Mouse (Mus musculus): ENCODE measurements around the gene Klk1b4. TPM values are rescaled to one million over a fixed set of nuclear protein-coding genes. Genes with fewer than 3 reads are reported as not detected.

Gene Klk1b4
- total and polyA plus RNA-seq, 2 experiments from 2014 or later = not detected

DNA sequence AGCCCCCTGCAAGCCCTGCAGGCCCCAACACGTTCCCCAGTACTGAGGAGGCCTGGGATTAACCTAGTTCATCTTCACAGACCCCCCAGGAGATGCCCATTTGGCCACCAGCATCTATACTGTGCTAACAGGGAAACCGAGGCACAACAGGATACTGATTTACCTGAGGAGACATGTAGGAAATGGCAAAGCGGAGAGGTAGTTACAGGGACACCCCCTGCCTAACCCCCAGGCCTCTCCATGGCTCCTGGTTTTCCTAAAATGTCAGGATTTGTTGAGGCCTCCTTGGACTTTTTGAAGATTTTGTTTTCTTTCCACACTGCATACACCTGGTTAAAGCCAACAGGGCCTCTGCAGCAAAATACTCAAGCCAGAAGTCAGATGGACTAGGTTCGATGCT is 50.0 kb downstream of the Klk1b4 start, which contains the start of gene Acp4:
Gene Acp4 (minus strand): TSS at position 101 of the 400 bp plus-strand sequence.
- H3K4me2 ChIP-seq (ENCODE audit: low read depth, low read length) = no peak within 1 kb of the TSS
- TF ChIP-seq CTCF (IDR thresholded peaks at IDR 0.05; ENCODE audit: low read depth) (no peak), EP300 (IDR thresholded peaks at IDR 0.05; ENCODE audit: low read depth) (no peak)
- H3K27me3 ChIP-seq (ENCODE audit: control insufficient read depth, insufficient read depth, low read length) = peaks cover 5% of the 10 kb centered on the region; the same call in 1 of the 2 replicates
- DNase-seq (ENCODE audit: low spot score) (no peak), ATAC-seq (ENCODE audit: insufficient read depth, low read depth) (no peak)
- peaks cover 15% of the 10 kb centered on the region; the same call in 1 of the 2 replicates for H3K36me3 ChIP-seq (replicated peaks; ENCODE audit: control insufficient read depth, insufficient read depth, low read length)
- no peak within 1 kb of the TSS for H3K9ac ChIP-seq (replicated peaks; ENCODE audit: low read depth, low read length)
- H3K4me1 ChIP-seq (ENCODE audit: control insufficient read depth, insufficient read depth) = no peaks in the 10 kb centered on the region
- no peak within 1 kb of the TSS for H3K4me3 ChIP-seq (ENCODE audit: low read depth, low read length)
- WGBS = 77% methylated on average over 4 of the region's 4 CpGs
- H3K9me3 ChIP-seq (replicated peaks; ENCODE audit: control insufficient read depth, low read length) = no peaks in the 10 kb centered on the region
- H3K27ac ChIP-seq (ENCODE audit: low read depth) = no peak within 1 kb of the TSS

DNA sequence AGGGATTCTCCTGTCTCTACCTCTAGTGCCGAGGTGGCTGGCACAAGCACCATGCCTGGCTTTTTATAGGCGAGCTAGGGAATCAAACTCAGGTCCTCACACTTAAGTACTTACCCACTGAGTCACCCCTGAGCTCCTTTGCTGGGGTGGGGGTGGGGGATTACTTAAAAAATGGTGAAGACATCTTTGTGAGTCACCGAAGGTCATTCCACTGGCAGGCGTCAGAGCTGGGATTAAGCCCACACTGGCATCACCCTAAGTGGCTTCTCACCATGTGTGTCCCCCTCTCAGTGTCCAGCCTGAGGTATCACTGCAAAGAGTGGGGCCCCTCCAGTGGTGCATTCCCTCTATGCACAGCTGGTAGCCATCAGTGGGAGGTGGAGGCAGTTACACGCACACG is 53.2 kb downstream of the Klk1b4 start:
- no peaks in the 10 kb centered on the region for H3K4me1 ChIP-seq (ENCODE audit: control insufficient read depth, insufficient read depth)
- no peaks in the 10 kb centered on the region for H3K36me3 ChIP-seq (replicated peaks; ENCODE audit: control insufficient read depth, insufficient read depth, low read length)
- no peak overlapping the region for H3K4me3 ChIP-seq (ENCODE audit: low read depth, low read length)
- no peak for ATAC-seq (ENCODE audit: insufficient read depth, low read depth)
- no peak overlapping the region for H3K27ac ChIP-seq (ENCODE audit: low read depth)
- H3K27me3 ChIP-seq (ENCODE audit: control insufficient read depth, insufficient read depth, low read length) = peaks cover 18% of the 10 kb centered on the region
- TF ChIP-seq CTCF (IDR thresholded peaks at IDR 0.05; ENCODE audit: low read depth) (no peak), EP300 (IDR thresholded peaks at IDR 0.05; ENCODE audit: low read depth) (no peak)
- no peak for DNase-seq (ENCODE audit: low spot score)
- WGBS = 68% methylated on average over 6 of the region's 6 CpGs
- no peak overlapping the region for H3K4me2 ChIP-seq (ENCODE audit: low read depth, low read length)
- H3K9me3 ChIP-seq (replicated peaks; ENCODE audit: control insufficient read depth, low read length) = no peaks in the 10 kb centered on the region
- H3K9ac ChIP-seq (replicated peaks; ENCODE audit: low read depth, low read length) = no peak overlapping the region

DNA sequence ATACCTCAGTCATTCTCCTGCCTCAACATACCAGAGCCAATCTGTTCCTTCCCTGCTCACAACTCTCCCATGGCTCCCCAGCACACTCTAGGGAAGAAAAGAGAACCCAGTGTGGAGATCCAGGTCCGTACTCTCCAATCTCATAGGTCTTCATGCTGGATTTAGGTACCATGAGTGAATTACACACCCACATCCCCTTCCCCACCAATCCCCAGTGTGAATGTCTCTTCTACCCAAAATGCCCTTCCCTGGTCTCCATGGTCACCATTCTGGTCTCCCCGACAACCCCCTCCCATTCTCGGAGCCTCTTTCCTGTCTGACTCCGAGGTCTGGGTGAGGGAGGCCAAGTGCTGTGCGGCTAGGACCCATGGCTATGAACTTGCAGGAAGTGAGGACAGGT is 53.9 kb downstream of the Klk1b4 start, which contains the start of gene Gm15517:
Gene Gm15517 (plus strand): TSS at position 301 of the 400 bp plus-strand sequence.
- H3K9me3 ChIP-seq (replicated peaks; ENCODE audit: control insufficient read depth, low read length) = no peaks in the 10 kb centered on the region
- 46% methylated on average over 5 of the region's 5 CpGs for WGBS
- H3K4me1 ChIP-seq (ENCODE audit: control insufficient read depth, insufficient read depth) = no peaks in the 10 kb centered on the region
- H3K4me2 ChIP-seq (ENCODE audit: low read depth, low read length) = no peak within 1 kb of the TSS
- no peak within 1 kb of the TSS for H3K27ac ChIP-seq (ENCODE audit: low read depth)
- H3K36me3 ChIP-seq (replicated peaks; ENCODE audit: control insufficient read depth, insufficient read depth, low read length) = no peaks in the 10 kb centered on the region
- no peak for DNase-seq (ENCODE audit: low spot score)
- TF ChIP-seq CTCF (IDR thresholded peaks at IDR 0.05; ENCODE audit: low read depth) (no peak), EP300 (IDR thresholded peaks at IDR 0.05; ENCODE audit: low read depth) (no peak)
- no peak for ATAC-seq (ENCODE audit: insufficient read depth, low read depth)
- H3K4me3 ChIP-seq (ENCODE audit: low read depth, low read length) = no peak within 1 kb of the TSS
- no peak within 1 kb of the TSS for H3K9ac ChIP-seq (replicated peaks; ENCODE audit: low read depth, low read length)
- H3K27me3 ChIP-seq (ENCODE audit: control insufficient read depth, insufficient read depth, low read length) = peaks cover 18% of the 10 kb centered on the region

Other genes starting within 250 kb of the Klk1b4 start
- gene Klk1b1, start 240.7 kb upstream of the Klk1b4 start, total RNA-seq (2014; rRNA removed; ENCODE audit: low replicate concordance) = not detected in 2 replicates
- gene Klk1b1, start 240.7 kb upstream of the Klk1b4 start, polyA plus RNA-seq (2015; fragmentation: Nextera tagmentation; extraction: Ambion mirVana) = not detected in 2 replicates
- gene Klk1b9, start 231.4 kb upstream of the Klk1b4 start, total RNA-seq (2014; rRNA removed; ENCODE audit: low replicate concordance) = not detected in 2 replicates
- gene Klk1b9, start 231.4 kb upstream of the Klk1b4 start, polyA plus RNA-seq (2015; fragmentation: Nextera tagmentation; extraction: Ambion mirVana) = not detected in 2 replicates
- gene Klk1b11, start 211.6 kb upstream of the Klk1b4 start, total RNA-seq (2014; rRNA removed; ENCODE audit: low replicate concordance) = not detected in 2 replicates
- not detected in 2 replicates for gene Klk1b11, start 211.6 kb upstream of the Klk1b4 start, polyA plus RNA-seq (2015; fragmentation: Nextera tagmentation; extraction: Ambion mirVana)
- not detected in 2 replicates for gene Klk1b26, start 195.3 kb upstream of the Klk1b4 start, total RNA-seq (2014; rRNA removed; ENCODE audit: low replicate concordance)
- not detected in 2 replicates for gene Klk1b26, start 195.3 kb upstream of the Klk1b4 start, polyA plus RNA-seq (2015; fragmentation: Nextera tagmentation; extraction: Ambion mirVana)
- not detected in 2 replicates for gene Klk1b27, start 155.1 kb upstream of the Klk1b4 start, total RNA-seq (2014; rRNA removed; ENCODE audit: low replicate concordance)
- gene Klk1b27, start 155.1 kb upstream of the Klk1b4 start, polyA plus RNA-seq (2015; fragmentation: Nextera tagmentation; extraction: Ambion mirVana) = not detected in 2 replicates
- gene Klk1b21, start 105.1 kb upstream of the Klk1b4 start, total RNA-seq (2014; rRNA removed; ENCODE audit: low replicate concordance) = not detected in 2 replicates
- not detected in 2 replicates for gene Klk1b21, start 105.1 kb upstream of the Klk1b4 start, polyA plus RNA-seq (2015; fragmentation: Nextera tagmentation; extraction: Ambion mirVana)
- gene Klk1b22, start 94.8 kb upstream of the Klk1b4 start, total RNA-seq (2014; rRNA removed; ENCODE audit: low replicate concordance) = not detected in 2 replicates
- gene Klk1b22, start 94.8 kb upstream of the Klk1b4 start, polyA plus RNA-seq (2015; fragmentation: Nextera tagmentation; extraction: Ambion mirVana) = not detected in 2 replicates
- not detected in 2 replicates for gene Klk1b16, start 70.7 kb upstream of the Klk1b4 start, total RNA-seq (2014; rRNA removed; ENCODE audit: low replicate concordance)
- not detected in 2 replicates for gene Klk1b16, start 70.7 kb upstream of the Klk1b4 start, polyA plus RNA-seq (2015; fragmentation: Nextera tagmentation; extraction: Ambion mirVana)
- gene Klk1b24, start 19.2 kb upstream of the Klk1b4 start, total RNA-seq (2014; rRNA removed; ENCODE audit: low replicate concordance) = not detected in 2 replicates
- gene Klk1b24, start 19.2 kb upstream of the Klk1b4 start, polyA plus RNA-seq (2015; fragmentation: Nextera tagmentation; extraction: Ambion mirVana) = not detected in 2 replicates
- gene Klk1b3, start 9.2 kb upstream of the Klk1b4 start, total RNA-seq (2014; rRNA removed; ENCODE audit: low replicate concordance) = not detected in 2 replicates
- not detected in 2 replicates for gene Klk1b3, start 9.2 kb upstream of the Klk1b4 start, polyA plus RNA-seq (2015; fragmentation: Nextera tagmentation; extraction: Ambion mirVana)
- gene Klk1b5, start 8.5 kb downstream of the Klk1b4 start, total RNA-seq (2014; rRNA removed; ENCODE audit: low replicate concordance) = not detected in 2 replicates
- gene Klk1b5, start 8.5 kb downstream of the Klk1b4 start, polyA plus RNA-seq (2015; fragmentation: Nextera tagmentation; extraction: Ambion mirVana) = not detected in 2 replicates
- gene Klk1, start 17.9 kb downstream of the Klk1b4 start, total RNA-seq (2014; rRNA removed; ENCODE audit: low replicate concordance) = not detected in 2 replicates
- gene Klk1, start 17.9 kb downstream of the Klk1b4 start, polyA plus RNA-seq (2015; fragmentation: Nextera tagmentation; extraction: Ambion mirVana) = 0.16 TPM in 1 of 2 replicates, not detected in the other
- not detected in 2 replicates for gene Gm36864, start 28.7 kb downstream of the Klk1b4 start, total RNA-seq (2014; rRNA removed; ENCODE audit: low replicate concordance)
- gene Gm36864, start 28.7 kb downstream of the Klk1b4 start, polyA plus RNA-seq (2015; fragmentation: Nextera tagmentation; extraction: Ambion mirVana) = not detected in 2 replicates
- 0.15 and 0.31 TPM in 2 replicates for gene 1700028J19Rik, start 39.3 kb downstream of the Klk1b4 start, total RNA-seq (2014; rRNA removed; ENCODE audit: low replicate concordance)
- gene 1700028J19Rik, start 39.3 kb downstream of the Klk1b4 start, polyA plus RNA-seq (2015; fragmentation: Nextera tagmentation; extraction: Ambion mirVana) = 1.2 and 1.3 TPM in 2 replicates
- 127 and 130 TPM in 2 replicates for gene 2410002F23Rik, start 39.3 kb downstream of the Klk1b4 start, total RNA-seq (2014; rRNA removed; ENCODE audit: low replicate concordance)
- gene 2410002F23Rik, start 39.3 kb downstream of the Klk1b4 start, polyA plus RNA-seq (2015; fragmentation: Nextera tagmentation; extraction: Ambion mirVana) = 38.1 and 53.1 TPM in 2 replicates
- gene Acp4, start 49.9 kb downstream of the Klk1b4 start, total RNA-seq (2014; rRNA removed; ENCODE audit: low replicate concordance) = not detected in 2 replicates
- not detected in 2 replicates for gene Acp4, start 49.9 kb downstream of the Klk1b4 start, polyA plus RNA-seq (2015; fragmentation: Nextera tagmentation; extraction: Ambion mirVana)
- not detected in 2 replicates for gene Gm15517, start 54.0 kb downstream of the Klk1b4 start, total RNA-seq (2014; rRNA removed; ENCODE audit: low replicate concordance)
- gene Gm15517, start 54.0 kb downstream of the Klk1b4 start, polyA plus RNA-seq (2015; fragmentation: Nextera tagmentation; extraction: Ambion mirVana) = not detected in 2 replicates
- gene Clec11a, start 99.5 kb downstream of the Klk1b4 start, total RNA-seq (2014; rRNA removed; ENCODE audit: low replicate concordance) = 1.4 and 1.7 TPM in 2 replicates
- gene Clec11a, start 99.5 kb downstream of the Klk1b4 start, polyA plus RNA-seq (2015; fragmentation: Nextera tagmentation; extraction: Ambion mirVana) = 1.00 and 1.3 TPM in 2 replicates
- 0.19 and 0.61 TPM in 2 replicates for gene Shank1, start 102.8 kb downstream of the Klk1b4 start, total RNA-seq (2014; rRNA removed; ENCODE audit: low replicate concordance)
- gene Shank1, start 102.8 kb downstream of the Klk1b4 start, polyA plus RNA-seq (2015; fragmentation: Nextera tagmentation; extraction: Ambion mirVana) = 0.33 and 0.36 TPM in 2 replicates
- gene Syt3, start 176.7 kb downstream of the Klk1b4 start, total RNA-seq (2014; rRNA removed; ENCODE audit: low replicate concordance) = 0.58 and 3.1 TPM in 2 replicates
- gene Syt3, start 176.7 kb downstream of the Klk1b4 start, polyA plus RNA-seq (2015; fragmentation: Nextera tagmentation; extraction: Ambion mirVana) = 0.81 and 0.86 TPM in 2 replicates
- not detected in 2 replicates for gene 1700008O03Rik, start 178.4 kb downstream of the Klk1b4 start, total RNA-seq (2014; rRNA removed; ENCODE audit: low replicate concordance)
- 0.14 and 0.52 TPM in 2 replicates for gene 1700008O03Rik, start 178.4 kb downstream of the Klk1b4 start, polyA plus RNA-seq (2015; fragmentation: Nextera tagmentation; extraction: Ambion mirVana)
- gene Lrrc4b, start 221.6 kb downstream of the Klk1b4 start, total RNA-seq (2014; rRNA removed; ENCODE audit: low replicate concordance) = 55.6 and 89.5 TPM in 2 replicates
- 2.8 TPM in 2 replicates for gene Lrrc4b, start 221.6 kb downstream of the Klk1b4 start, polyA plus RNA-seq (2015; fragmentation: Nextera tagmentation; extraction: Ambion mirVana)